21 mouse cellular contexts compared by ENCODE assay signal in genomic region chr16:94401636-94402035, GRCm38 (mm10). TPM values are rescaled to one million over a fixed set of nuclear protein-coding genes. Genes with fewer than 3 reads are reported as not detected.
DNase-seq lines count a peak whose midpoint lies in the region; ATAC-seq and TF ChIP-seq lines count a peak whose summit lies in the region.
"Had no signal": no experiment of that assay in that cellular context is flagged by ENCODE, and none has a peak within 500 bp of the region (broad histone marks: within the 10 kb centered on the region; RNA-seq: fewer than 3 reads in every experiment).

No protein-coding gene starts in this region.

- no peaks in the 10 kb centered on the region for H3K4me1 ChIP-seq in kidney, postnatal 0 days (replicated peaks; ENCODE audit: insufficient read depth, low read length)
- H3K4me1 ChIP-seq: hindbrain, embryonic 12.5 days had no signal

- H3K36me3 ChIP-seq in kidney, postnatal 0 days (ENCODE audit: insufficient read depth, low read length), result 0 out of 2 replicates have a peak, but pooled peaks cover 11% of the 10 kb centered on the region

- H3K4me3 ChIP-seq in kidney, postnatal 0 days (replicated peaks; ENCODE audit: low read depth, low read length), result no peak overlapping the region
- H3K4me3 ChIP-seq: embryonic facial prominence, embryonic 12.5 days; erythroblast, embryonic 14.5 days; heart, adult 2 months; hindbrain, embryonic 12.5 days; limb, embryonic 12.5 days; liver, embryonic 12.5 days; megakaryocyte, embryonic 14.5 days had no signal

- H3K9ac ChIP-seq in kidney, postnatal 0 days (ENCODE audit: low read depth, low read length), result no peak overlapping the region
- H3K9ac ChIP-seq: embryonic facial prominence, embryonic 12.5 days; hindbrain, embryonic 12.5 days; limb, embryonic 12.5 days; liver, embryonic 12.5 days had no signal

- H3K9me3 ChIP-seq in kidney, postnatal 0 days (replicated peaks; ENCODE audit: low read length), result no peaks in the 10 kb centered on the region
- H3K9me3 ChIP-seq: embryonic facial prominence, embryonic 12.5 days; G1E; hindbrain, embryonic 12.5 days; limb, embryonic 12.5 days; liver, embryonic 12.5 days; megakaryocyte, embryonic 14.5 days had no signal

- no peak overlapping the region for H3K4me2 ChIP-seq in kidney, postnatal 0 days (ENCODE audit: low read length)
- H3K4me2 ChIP-seq: embryonic facial prominence, embryonic 12.5 days; hindbrain, embryonic 12.5 days; limb, embryonic 12.5 days; liver, embryonic 12.5 days had no signal

- WGBS in kidney, postnatal 0 days, result 17% methylated on average over 2 of the region's 2 CpGs

- no peak overlapping the region for H3K27ac ChIP-seq in kidney, postnatal 0 days
- H3K27ac ChIP-seq: embryonic facial prominence, embryonic 12.5 days; heart, adult 2 months; hindbrain, embryonic 12.5 days; limb, embryonic 12.5 days; liver, embryonic 12.5 days had no signal

- no peaks in the 10 kb centered on the region for H3K27me3 ChIP-seq in kidney, postnatal 0 days (ENCODE audit: insufficient read depth, low read length)
- H3K27me3 ChIP-seq: embryonic facial prominence, embryonic 12.5 days; hindbrain, embryonic 12.5 days; limb, embryonic 12.5 days; liver, embryonic 12.5 days; megakaryocyte, embryonic 14.5 days had no signal

- no peak for ATAC-seq in CD4-positive, CD25-positive, alpha-beta regulatory T cell, adult 4 months
- no peak for ATAC-seq in kidney, postnatal 0 days (replicated peaks; ENCODE audit: low FRiP score, low read depth)
- ATAC-seq: forebrain, embryonic 14.5 days; liver, embryonic 12.5 days; midbrain, embryonic 16.5 days had no signal

- TF ChIP-seq CTCF in kidney, postnatal 0 days (IDR thresholded peaks at IDR 0.05; ENCODE audit: low read depth), result no peak

- peak; percentile 36 for DNase-seq in CD4-positive, CD25-positive, alpha-beta regulatory T cell, adult 2 months (ENCODE audit: low read depth, low spot score)
- DNase-seq in gastrocnemius, adult 18-20 months (ENCODE audit: low spot score), result peak; percentile 42
- no peak for DNase-seq in gastrocnemius, postnatal 10 days
- peak; percentile 17 for DNase-seq in kidney, postnatal 0 days (ENCODE audit: low spot score)
- no peak for DNase-seq in kidney, adult 9 months
- DNase-seq in skeletal muscle tissue, adult 2 months (ENCODE audit: low read depth, low spot score), result peak; percentile 54
- no peak for DNase-seq in natural killer cell, adult 2 months (ENCODE audit: low spot score in 2 of 2)
- DNase-seq: heart, adult 2 months; lung, adult 2 months; spleen, adult 18-20 months; thymus, adult 18-20 months had no signal

RNA-seq across cellular contexts. Expression of gene Pigp, which starts 30.0 kb away (rescaled TPM):
- 10 to 100 TPM; 69.4 to 71.7 TPM for polyA plus RNA-seq in CD4-positive, CD25-positive, alpha-beta regulatory T cell, adult 4 months (2017; shearing (Covaris generic))
- total RNA-seq in gastrocnemius, adult 18-20 months (2021), result 100 to 1,000 TPM; 165 to 185 TPM
- total RNA-seq in gastrocnemius, postnatal 10 days (2021), result 100 to 1,000 TPM; 144 to 146 TPM
- polyA plus RNA-seq in kidney, postnatal 0 days (2015; fragmentation: Nextera tagmentation; extraction: Ambion mirVana), result 195 and 220 TPM in 2 replicates

RNA-seq across cellular contexts. Expression of gene Ttc3, which starts 31.2 kb away (rescaled TPM):
- polyA plus RNA-seq in CD4-positive, CD25-positive, alpha-beta regulatory T cell, adult 4 months (2017; shearing (Covaris generic)), result 10 to 100 TPM; 64.7 to 82.6 TPM
- total RNA-seq in gastrocnemius, adult 18-20 months (2021), result 10 to 100 TPM; 59.4 to 61.8 TPM
- 100 to 1,000 TPM; 103 to 128 TPM for total RNA-seq in gastrocnemius, postnatal 10 days (2021)
- 152 and 158 TPM in 2 replicates for polyA plus RNA-seq in kidney, postnatal 0 days (2015; fragmentation: Nextera tagmentation; extraction: Ambion mirVana)

Comparison
In these comparisons a context has a peak if more than half of its experiments do, and no peak if none do; other contexts are left out.
1. DNase-seq: peak in CD4-positive, CD25-positive, alpha-beta regulatory T cell, adult 2 months (single experiment), gastrocnemius, adult 18-20 months (single experiment), kidney, postnatal 0 days (single experiment) and skeletal muscle tissue, adult 2 months (single experiment); none in gastrocnemius, postnatal 10 days (single experiment), kidney, adult 9 months (single experiment) and natural killer cell, adult 2 months (0 of 2).